Mouse (Mus musculus) effector memory CD4-positive, alpha-beta T cell, adult 7 months (primary cell): ENCODE data around the gene Atg4a. TPM values are rescaled to one million over a fixed set of nuclear protein-coding genes. Genes with fewer than 3 reads are reported as not detected.

Experiments
- polyA plus RNA-seq: library from polyadenylated mRNA; unstranded; fragments of 100-300 nt; shearing (Covaris generic); gene quantifications from one replicate; pipeline ENCODE4 v1.2.1, GENCODE M21; 2017

The Atg4a gene
- polyA plus RNA-seq = 31.9 TPM

DNA sequence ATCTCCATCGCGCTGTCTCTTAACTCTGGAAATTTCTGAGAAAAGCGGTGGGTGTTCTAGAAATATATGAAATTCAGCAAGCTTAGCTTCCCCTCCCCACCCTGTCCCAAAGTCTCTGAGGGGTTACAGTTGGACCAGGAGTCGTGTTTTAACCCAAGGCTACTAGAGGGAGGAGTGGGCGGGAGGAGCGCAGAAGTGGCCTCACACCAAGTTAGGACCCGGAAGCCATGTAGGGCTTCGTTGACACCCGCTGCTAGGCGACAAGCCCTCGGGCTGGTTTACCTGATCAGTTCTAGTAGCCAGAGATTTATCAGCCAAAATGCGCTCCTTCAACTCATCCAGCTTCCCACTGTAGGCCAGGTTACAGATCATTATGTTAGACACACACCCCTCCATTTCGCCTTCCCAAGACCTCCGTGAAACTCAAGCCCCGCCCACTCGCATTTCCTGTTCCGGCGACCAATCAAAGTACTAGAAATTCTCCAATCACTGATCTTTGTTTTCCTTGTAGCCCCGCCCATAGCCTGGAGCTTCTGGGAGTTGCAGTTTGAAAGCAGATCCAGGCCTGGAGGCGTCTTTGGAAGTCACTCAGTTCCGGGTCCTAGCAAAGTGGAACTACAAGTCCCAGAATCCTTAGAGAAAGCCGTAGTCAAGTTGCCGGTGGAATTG lies at the start of gene Atg4a, which contains the start of gene Psmd10:
Gene Atg4a, plus strand, starts transcription at position 636 of the 669 bp plus-strand sequence.
Gene Psmd10, minus strand, starts transcription at position 457 of the 669 bp plus-strand sequence.

DNA sequence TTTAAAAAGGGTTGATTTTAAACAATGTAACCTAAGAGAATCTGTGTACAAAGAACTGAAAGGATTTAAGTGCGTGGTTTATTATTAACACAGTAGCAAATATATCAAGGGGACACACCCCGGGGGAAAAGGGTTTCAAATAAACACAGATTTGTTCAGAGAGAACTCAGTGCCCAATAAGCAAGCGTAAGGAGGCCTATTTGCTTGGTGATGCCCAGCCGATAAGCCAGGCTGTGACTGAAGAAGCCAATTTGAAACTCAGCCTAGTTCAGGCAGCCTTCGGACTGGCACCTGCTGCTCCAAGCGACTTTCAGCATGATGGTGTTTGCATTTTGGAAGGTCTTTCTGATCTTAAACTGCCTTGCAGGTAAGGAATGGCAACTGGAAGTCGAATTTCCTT lies 49.3 kb upstream of the Atg4a start, which contains the start of gene Vsig1:
Gene Vsig1, plus strand, starts transcription at position 249 of the 400 bp plus-strand sequence.

Other genes with a start within 250 kb of the Atg4a start
- 0.35 TPM for gene Tex13b, start 143.5 kb upstream of the Atg4a start, polyA plus RNA-seq
- gene Vsig1, start 49.3 kb upstream of the Atg4a start, polyA plus RNA-seq = not detected
- gene Psmd10, start 179 bp upstream of the Atg4a start, polyA plus RNA-seq = 31.7 TPM